14 mouse cellular contexts compared by ENCODE assay signal in the genomic region with DNA sequence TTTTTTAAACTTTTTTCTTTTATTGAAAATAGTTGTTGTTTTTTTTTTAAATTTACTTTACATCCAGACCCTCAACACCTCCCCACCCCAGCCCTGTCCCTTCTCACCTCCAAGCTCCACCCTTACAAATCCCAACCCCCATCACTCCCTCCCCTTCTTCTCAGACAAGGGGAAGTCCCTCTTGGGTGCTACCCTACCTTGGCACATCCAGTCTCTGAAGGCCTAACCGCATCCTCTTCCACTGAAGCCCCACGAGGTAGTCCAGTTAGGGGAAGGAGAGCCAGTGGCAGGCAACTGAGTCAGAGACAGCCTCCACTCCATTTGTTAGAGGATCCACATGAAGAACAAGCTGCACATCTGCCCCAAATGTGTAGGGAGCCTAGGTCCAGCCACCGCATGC.
DNase-seq lines count a peak whose midpoint lies in the region; ATAC-seq and TF ChIP-seq lines count a peak whose summit lies in the region.
"Had no signal": no experiment of that assay in that cellular context is flagged by ENCODE, and none has a peak within 500 bp of the region (broad histone marks: within the 10 kb centered on the region; RNA-seq: fewer than 3 reads in every experiment).

No protein-coding gene starts in this region.

- H3K9ac ChIP-seq in kidney, embryonic 16.5 days (replicated peaks; ENCODE audit: low read length): no peak overlapping the region
- H3K9ac ChIP-seq: limb, embryonic 15.5 days; midbrain, embryonic 12.5 days had no signal

- H3K4me1 ChIP-seq in kidney, embryonic 16.5 days (ENCODE audit: insufficient read depth, low read length): no peaks in the 10 kb centered on the region
- H3K4me1 ChIP-seq: limb, embryonic 15.5 days; midbrain, embryonic 12.5 days had no signal

- peak; percentile 79 for ATAC-seq in inflammation-experienced regulatory T-cells, adult 6 months
- no peak for ATAC-seq in kidney, embryonic 16.5 days (ENCODE audit: low FRiP score, low TSS enrichment)

- TF ChIP-seq CTCF in gastrocnemius, adult 2 months (IDR thresholded peaks at IDR 0.05): no peak

- DNase-seq in gastrocnemius, adult 2 months: no peak
- no peak for DNase-seq in gastrocnemius, postnatal 10 days
- peak; percentile 15 for DNase-seq in thymus, postnatal 14 days
- no peak for DNase-seq in thymus, postnatal 10 days (ENCODE audit: low spot score in 2 of 2)
- DNase-seq in splenic B cell, adult 2 months (ENCODE audit: low read depth, low spot score): peak; percentile 51
- DNase-seq in adrenal gland, postnatal 10 days: no peak
- DNase-seq: cerebellum, adult 11 months; cerebellum, postnatal 25 days; right cerebral cortex, postnatal 14 days; thymus, postnatal 4 days had no signal

- no peaks in the 10 kb centered on the region for H3K27me3 ChIP-seq in splenic B cell, adult 2 months (ENCODE audit: control insufficient read depth, insufficient read depth, low read length, poor library complexity, severe bottlenecking)
- H3K27me3 ChIP-seq in kidney, embryonic 16.5 days (ENCODE audit: insufficient read depth, low read length): no peaks in the 10 kb centered on the region
- H3K27me3 ChIP-seq: limb, embryonic 15.5 days; midbrain, embryonic 12.5 days had no signal

- intact Hi-C loops in gastrocnemius, adult 2 months (cut with DNase I): no loop called here

- H3K27ac ChIP-seq in gastrocnemius, adult 2 months: peak overlapping the region; percentile 82
- no peak overlapping the region for H3K27ac ChIP-seq in kidney, embryonic 16.5 days (ENCODE audit: low read length)
- H3K27ac ChIP-seq: limb, embryonic 15.5 days; midbrain, embryonic 12.5 days had no signal

- no peak overlapping the region for H3K4me3 ChIP-seq in gastrocnemius, adult 2 months
- H3K4me3 ChIP-seq in kidney, embryonic 16.5 days (ENCODE audit: low read length): no peak overlapping the region
- H3K4me3 ChIP-seq: limb, embryonic 15.5 days; midbrain, embryonic 12.5 days had no signal

- WGBS in kidney, embryonic 16.5 days: 97% methylated on average over 3 of the region's 3 CpGs

- H3K4me2 ChIP-seq in kidney, embryonic 16.5 days (replicated peaks; ENCODE audit: low read depth, low read length): no peak overlapping the region
- H3K4me2 ChIP-seq: limb, embryonic 15.5 days; midbrain, embryonic 12.5 days had no signal

- no peaks in the 10 kb centered on the region for H3K9me3 ChIP-seq in kidney, embryonic 16.5 days (ENCODE audit: low read length)
- H3K9me3 ChIP-seq: limb, embryonic 15.5 days; midbrain, embryonic 12.5 days had no signal

- H3K36me3 ChIP-seq in splenic B cell, adult 2 months (ENCODE audit: control insufficient read depth, insufficient read depth, low read length, poor library complexity, severe bottlenecking): no peaks in the 10 kb centered on the region
- H3K36me3 ChIP-seq in kidney, embryonic 16.5 days (ENCODE audit: insufficient read depth, low read length): no peaks in the 10 kb centered on the region
- H3K36me3 ChIP-seq: limb, embryonic 15.5 days; midbrain, embryonic 12.5 days had no signal

Comparison
In these comparisons a context has a peak if more than half of its experiments do, and no peak if none do; other contexts are left out.
1. DNase-seq: peak in thymus, postnatal 14 days (single experiment) and splenic B cell, adult 2 months (single experiment); none in gastrocnemius, adult 2 months (single experiment), gastrocnemius, postnatal 10 days (single experiment), thymus, postnatal 10 days (0 of 2) and adrenal gland, postnatal 10 days (single experiment).